Mouse (Mus musculus): ENCODE measurements around the gene Ptn. TPM values are rescaled to one million over a fixed set of nuclear protein-coding genes. Genes with fewer than 3 reads are reported as not detected.
A peak's percentile ranks its signal among the peaks of the same experiment; 100 is the strongest.

Ptn gene
- polyA plus RNA-seq, 1 experiment from 2014 or later = 674 TPM

GRCm38 (mm10) chr6:36806906-36807305 lies 3.1 kb downstream of the Ptn start:
- Histone ChIP-seq H3K4me3 (ENCODE audit: low read depth, low read length) (peak overlapping the region; percentile 14; the same call in 1 of the 2 replicates), H3K9ac (replicated peaks; ENCODE audit: low read depth, low read length) (no peak overlapping the region)
- 82% methylated on average over 6 of the region's 6 CpGs for WGBS

GRCm38 (mm10) chr6:36800309-36800946 lies 9.6 kb downstream of the Ptn start:
- no peaks in the 10 kb centered on the region for H3K27me3 ChIP-seq (ENCODE audit: control insufficient read depth, insufficient read depth, low read length)
- ATAC-seq (ENCODE audit: low read depth) = peak; percentile 60; the same call in 1 of the 2 replicates
- H3K9me3 ChIP-seq (ENCODE audit: control insufficient read depth, low read length) = no peaks in the 10 kb centered on the region
- H3K36me3 ChIP-seq (ENCODE audit: control insufficient read depth, insufficient read depth, low read length) = no peaks in the 10 kb centered on the region
- peaks cover 11% of the 10 kb centered on the region; the same call in 1 of the 2 replicates for H3K4me1 ChIP-seq (ENCODE audit: control insufficient read depth, insufficient read depth, low read length)
- no peak overlapping the region for H3K27ac ChIP-seq (ENCODE audit: low read depth, low read length)
- no peak overlapping the region for H3K4me2 ChIP-seq (ENCODE audit: low read depth, low read length)
- 69% methylated on average over 5 of the region's 5 CpGs for WGBS
- H3K4me3 ChIP-seq (ENCODE audit: low read depth, low read length) = no peak overlapping the region
- H3K9ac ChIP-seq (replicated peaks; ENCODE audit: low read depth, low read length) = no peak overlapping the region

More at GRCm38 (mm10) chr6:36806906-36807305, 3.1 kb downstream of the Ptn start:
- ATAC-seq (ENCODE audit: low read depth) = no peak
- H3K27me3 ChIP-seq (ENCODE audit: control insufficient read depth, insufficient read depth, low read length) = no peaks in the 10 kb centered on the region
- peak overlapping the region; percentile 24 for H3K4me2 ChIP-seq (ENCODE audit: low read depth, low read length)
- H3K4me1 ChIP-seq (ENCODE audit: control insufficient read depth, insufficient read depth, low read length) = peaks cover 23% of the 10 kb centered on the region; the same call in 1 of the 2 replicates
- no peaks in the 10 kb centered on the region for H3K36me3 ChIP-seq (ENCODE audit: control insufficient read depth, insufficient read depth, low read length)
- no peaks in the 10 kb centered on the region for H3K9me3 ChIP-seq (ENCODE audit: control insufficient read depth, low read length)
- H3K27ac ChIP-seq (ENCODE audit: low read depth, low read length) = no peak overlapping the region

- no peak overlapping the region for H3K4me3 ChIP-seq (ENCODE audit: low read depth, low read length)
- ATAC-seq (ENCODE audit: low read depth) = peak; percentile 47; the same call in 1 of the 2 replicates
- H3K4me2 ChIP-seq (ENCODE audit: low read depth, low read length) = no peak overlapping the region
- H3K4me1 ChIP-seq (ENCODE audit: control insufficient read depth, insufficient read depth, low read length) = peaks cover 14% of the 10 kb centered on the region; the same call in 1 of the 2 replicates
- H3K36me3 ChIP-seq (ENCODE audit: control insufficient read depth, insufficient read depth, low read length) = no peaks in the 10 kb centered on the region
- no peaks in the 10 kb centered on the region for H3K27me3 ChIP-seq (ENCODE audit: control insufficient read depth, insufficient read depth, low read length)
- 16% methylated on average over 3 of the region's 3 CpGs for WGBS
- peak overlapping the region; percentile 41; the same call in 1 of the 2 replicates for H3K27ac ChIP-seq (ENCODE audit: low read depth, low read length)
- H3K9ac ChIP-seq (replicated peaks; ENCODE audit: low read depth, low read length) = no peak overlapping the region
- H3K9me3 ChIP-seq (ENCODE audit: control insufficient read depth, low read length) = no peaks in the 10 kb centered on the region
Measured at GRCm38 (mm10) chr6:36797066-36797655, 12.9 kb downstream of the Ptn start.

GRCm38 (mm10) chr6:36794535-36794934 lies 15.5 kb downstream of the Ptn start:
- Histone ChIP-seq H3K27ac (ENCODE audit: low read depth, low read length) (no peak overlapping the region), H3K4me1 (ENCODE audit: control insufficient read depth, insufficient read depth, low read length) (peaks cover 12% of the 10 kb centered on the region; the same call in 1 of the 2 replicates), H3K27me3 (ENCODE audit: control insufficient read depth, insufficient read depth, low read length) (no peaks in the 10 kb centered on the region), H3K9me3 (ENCODE audit: control insufficient read depth, low read length) (no peaks in the 10 kb centered on the region), H3K4me3 (ENCODE audit: low read depth, low read length) (no peak overlapping the region), H3K9ac (replicated peaks; ENCODE audit: low read depth, low read length) (no peak overlapping the region), H3K4me2 (ENCODE audit: low read depth, low read length) (no peak overlapping the region), H3K36me3 (ENCODE audit: control insufficient read depth, insufficient read depth, low read length) (no peaks in the 10 kb centered on the region)
- WGBS = 70% methylated on average over 4 of the region's 4 CpGs
- no peak for ATAC-seq (ENCODE audit: low read depth)

- no peaks in the 10 kb centered on the region for H3K27me3 ChIP-seq (ENCODE audit: control insufficient read depth, insufficient read depth, low read length)
- no peak overlapping the region for H3K4me3 ChIP-seq (ENCODE audit: low read depth, low read length)
- no peak overlapping the region for H3K4me2 ChIP-seq (ENCODE audit: low read depth, low read length)
- H3K9me3 ChIP-seq (ENCODE audit: control insufficient read depth, low read length) = no peaks in the 10 kb centered on the region
- no peaks in the 10 kb centered on the region for H3K36me3 ChIP-seq (ENCODE audit: control insufficient read depth, insufficient read depth, low read length)
- 27% methylated on average over 5 of the region's 5 CpGs for WGBS
- ATAC-seq (ENCODE audit: low read depth) = peak; percentile 72; the same call in 1 of the 2 replicates
- H3K9ac ChIP-seq (replicated peaks; ENCODE audit: low read depth, low read length) = no peak overlapping the region
- peaks cover 17% of the 10 kb centered on the region for H3K4me1 ChIP-seq (ENCODE audit: control insufficient read depth, insufficient read depth, low read length)
- H3K27ac ChIP-seq (ENCODE audit: low read depth, low read length) = no peak overlapping the region
Measured at GRCm38 (mm10) chr6:36793775-36794174, 16.2 kb downstream of the Ptn start.

- no peak for ATAC-seq (ENCODE audit: low read depth)
- no peaks in the 10 kb centered on the region for H3K27me3 ChIP-seq (ENCODE audit: control insufficient read depth, insufficient read depth, low read length)
- H3K4me2 ChIP-seq (ENCODE audit: low read depth, low read length) = no peak overlapping the region
- peaks cover 25% of the 10 kb centered on the region for H3K4me1 ChIP-seq (ENCODE audit: control insufficient read depth, insufficient read depth, low read length)
- H3K9me3 ChIP-seq (ENCODE audit: control insufficient read depth, low read length) = no peaks in the 10 kb centered on the region
- H3K27ac ChIP-seq (ENCODE audit: low read depth, low read length) = peak overlapping the region; percentile 59; the same call in 1 of the 2 replicates
- H3K36me3 ChIP-seq (ENCODE audit: control insufficient read depth, insufficient read depth, low read length) = no peaks in the 10 kb centered on the region
- H3K4me3 ChIP-seq (ENCODE audit: low read depth, low read length) = no peak overlapping the region
- WGBS = 37% methylated on average over 4 of the region's 4 CpGs
- no peak overlapping the region for H3K9ac ChIP-seq (replicated peaks; ENCODE audit: low read depth, low read length)
Measured at GRCm38 (mm10) chr6:36789261-36789660, 20.8 kb downstream of the Ptn start.

GRCm38 (mm10) chr6:36788576-36789191 lies 21.3 kb downstream of the Ptn start:
- 21% methylated on average over 12 of the region's 12 CpGs for WGBS
- H3K4me2 ChIP-seq (ENCODE audit: low read depth, low read length) = peak overlapping the region; percentile 19; the same call in 1 of the 2 replicates
- H3K4me1 ChIP-seq (ENCODE audit: control insufficient read depth, insufficient read depth, low read length) = peaks cover 22% of the 10 kb centered on the region
- no peaks in the 10 kb centered on the region for H3K27me3 ChIP-seq (ENCODE audit: control insufficient read depth, insufficient read depth, low read length)
- H3K9me3 ChIP-seq (ENCODE audit: control insufficient read depth, low read length) = no peaks in the 10 kb centered on the region
- H3K36me3 ChIP-seq (ENCODE audit: control insufficient read depth, insufficient read depth, low read length) = no peaks in the 10 kb centered on the region
- ATAC-seq (ENCODE audit: low read depth) = peak; percentile 70; the same call in 1 of the 2 replicates
- no peak overlapping the region for H3K9ac ChIP-seq (replicated peaks; ENCODE audit: low read depth, low read length)
- H3K4me3 ChIP-seq (ENCODE audit: low read depth, low read length) = no peak overlapping the region
- H3K27ac ChIP-seq (ENCODE audit: low read depth, low read length) = peak overlapping the region; percentile 59

GRCm38 (mm10) chr6:36784682-36785208 lies 25.3 kb downstream of the Ptn start:
- H3K4me1 ChIP-seq (ENCODE audit: control insufficient read depth, insufficient read depth, low read length) = peaks cover 29% of the 10 kb centered on the region

More at GRCm38 (mm10) chr6:36784682-36785208, 25.3 kb downstream of the Ptn start:
- Histone ChIP-seq H3K9ac (replicated peaks; ENCODE audit: low read depth, low read length) (no peak overlapping the region), H3K4me2 (ENCODE audit: low read depth, low read length) (no peak overlapping the region), H3K4me3 (ENCODE audit: low read depth, low read length) (no peak overlapping the region), H3K27ac (ENCODE audit: low read depth, low read length) (peak overlapping the region; percentile 58; the same call in 1 of the 2 replicates), H3K9me3 (ENCODE audit: control insufficient read depth, low read length) (no peaks in the 10 kb centered on the region), H3K27me3 (ENCODE audit: control insufficient read depth, insufficient read depth, low read length) (no peaks in the 10 kb centered on the region), H3K36me3 (ENCODE audit: control insufficient read depth, insufficient read depth, low read length) (no peaks in the 10 kb centered on the region)
- peak; percentile 63 for ATAC-seq (ENCODE audit: low read depth)
- WGBS = 17% methylated on average over 3 of the region's 3 CpGs
